Mouse (Mus musculus): Measurements from ENCODE around the gene Aicda.
"Not testable (repeated sequence)": the region's sequence is repeated elsewhere in the genome, so short reads cannot be mapped to it uniquely, and the experiment has no call there.

Aicda gene

DNA sequence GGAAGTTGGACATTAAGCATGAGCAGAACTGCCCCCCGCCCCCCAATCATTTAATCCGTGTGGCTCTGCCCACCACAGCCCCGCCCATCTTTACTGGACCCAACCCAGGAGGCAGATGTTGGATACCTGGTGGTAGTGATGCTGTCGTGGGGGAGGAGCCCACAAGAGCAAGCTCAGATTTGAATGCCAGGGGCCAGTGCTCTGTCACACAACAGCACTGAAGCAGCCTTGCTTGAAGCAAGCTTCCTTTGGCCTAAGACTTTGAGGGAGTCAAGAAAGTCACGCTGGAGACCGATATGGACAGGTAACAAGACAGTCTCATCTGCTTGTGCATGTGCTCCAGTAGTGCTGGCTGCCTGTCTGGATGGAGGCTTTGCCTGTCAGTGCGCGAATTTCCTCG, at the start of gene Aicda:
Gene Aicda (plus strand): TSS at position 196 of the 400 bp plus-strand sequence.
- DNase-seq (ENCODE audit: low spot score): no peak

DNA sequence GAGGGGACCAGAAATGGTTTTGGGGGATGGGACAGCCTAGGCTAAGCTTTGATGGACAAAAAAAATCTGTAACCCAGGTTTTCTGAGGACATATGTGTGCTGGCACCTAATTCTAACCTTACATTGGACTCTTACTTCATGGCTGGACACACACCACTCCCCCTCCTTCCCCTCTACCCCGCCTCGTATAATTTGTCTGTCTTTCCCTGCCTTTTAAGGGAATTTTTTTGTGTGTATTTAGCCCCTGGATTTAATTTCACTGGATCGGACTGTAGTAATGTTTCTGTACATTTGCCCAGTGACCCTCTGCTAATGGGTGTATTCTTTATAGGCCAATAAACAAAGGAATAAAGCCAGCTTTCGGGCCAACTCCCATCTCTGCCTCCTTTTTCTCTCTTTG, 48.6 kb upstream of the Aicda start:
- DNase-seq (ENCODE audit: low spot score): no peak

DNA sequence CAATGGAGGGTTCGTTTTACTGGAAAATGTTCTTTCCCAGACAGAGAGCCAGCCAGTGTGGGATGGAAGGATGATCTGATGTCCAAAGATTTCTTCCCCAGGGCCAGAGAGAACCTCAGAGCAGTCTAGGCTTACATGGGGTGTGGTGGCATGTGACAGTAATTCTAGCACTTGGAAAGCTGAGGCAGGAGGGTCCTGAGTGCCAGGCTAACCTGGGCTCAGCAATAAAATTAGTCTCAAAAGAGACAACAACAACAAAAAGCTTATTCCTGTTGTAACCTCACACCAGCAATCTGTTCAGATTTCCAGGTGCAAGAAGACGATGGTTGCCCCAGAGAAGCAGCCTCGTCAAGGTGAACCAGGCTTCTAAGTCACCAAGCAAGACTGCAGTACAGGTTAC, 48.1 kb upstream of the Aicda start, which contains the start of gene Mfap5:
Gene Mfap5 (plus strand): TSS at position 301 of the 400 bp plus-strand sequence.
- no peak for DNase-seq (ENCODE audit: low spot score)

DNA sequence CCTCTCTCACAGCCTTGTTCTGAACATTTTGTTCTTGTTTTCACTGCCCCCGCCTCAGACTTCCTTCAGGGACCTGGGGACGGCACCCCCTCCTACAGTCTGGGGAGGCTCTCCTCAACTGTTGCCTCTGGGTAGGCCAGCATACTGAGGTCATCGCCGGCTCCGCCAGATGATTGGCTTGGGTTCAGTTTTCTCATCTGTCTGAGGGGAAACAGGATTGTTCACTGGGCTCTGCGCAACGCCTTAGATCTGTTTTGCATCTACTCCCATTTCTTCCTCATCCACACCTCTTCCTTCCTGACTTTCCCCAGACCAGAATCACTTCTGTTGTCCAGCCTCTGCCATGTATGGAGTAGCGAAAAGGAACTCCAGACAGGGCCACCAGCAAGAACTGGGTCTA, 45.1 kb upstream of the Aicda start:
- no peak for DNase-seq (ENCODE audit: low spot score)

DNA sequence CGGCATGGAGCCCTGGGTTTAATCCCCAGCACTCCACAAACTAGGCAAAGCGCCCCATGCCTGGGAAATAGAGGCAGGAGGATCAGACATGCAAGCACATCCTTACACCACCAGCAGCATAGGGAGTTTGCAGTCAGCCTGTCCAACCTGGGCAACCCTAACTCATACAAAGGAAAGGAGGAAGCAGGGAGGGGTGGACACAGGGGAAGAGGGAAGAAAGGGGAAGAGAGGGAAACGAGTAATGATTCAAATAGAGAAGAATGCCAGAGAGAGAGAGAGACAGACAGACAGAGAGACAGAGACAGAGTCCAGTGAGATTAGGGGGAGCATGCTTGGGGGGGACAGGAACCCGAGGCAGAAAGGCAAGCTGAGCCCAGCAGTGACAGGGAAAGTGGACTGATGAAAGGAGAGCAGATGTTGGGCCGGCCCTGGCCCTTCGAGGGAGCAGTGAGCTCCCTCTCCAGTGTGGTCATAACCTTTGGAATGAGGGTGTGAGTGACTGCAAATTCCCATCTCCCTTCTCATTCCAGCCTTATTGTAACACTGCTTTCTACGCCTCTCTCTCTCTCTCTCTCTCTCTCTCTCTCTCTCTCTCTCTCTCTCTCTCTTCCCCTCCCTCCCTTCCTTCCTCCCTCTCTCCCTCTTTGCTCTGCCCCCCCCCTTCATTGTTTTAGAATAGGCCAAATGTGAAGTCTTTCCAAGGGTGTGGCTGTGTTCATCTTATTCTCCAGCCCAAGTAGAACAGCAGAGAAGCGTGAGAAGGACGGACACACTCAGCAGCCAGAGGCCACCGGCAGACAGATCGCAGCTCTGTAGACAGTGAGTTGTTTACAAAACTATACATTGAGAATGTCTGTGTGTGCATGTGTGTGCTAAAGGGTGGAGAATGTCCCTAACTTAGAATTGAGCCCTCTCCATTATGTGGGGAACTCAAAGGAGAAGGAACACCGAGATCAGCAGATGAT, 40.4 kb upstream of the Aicda start:
- DNase-seq (ENCODE audit: low spot score): no peak

DNA sequence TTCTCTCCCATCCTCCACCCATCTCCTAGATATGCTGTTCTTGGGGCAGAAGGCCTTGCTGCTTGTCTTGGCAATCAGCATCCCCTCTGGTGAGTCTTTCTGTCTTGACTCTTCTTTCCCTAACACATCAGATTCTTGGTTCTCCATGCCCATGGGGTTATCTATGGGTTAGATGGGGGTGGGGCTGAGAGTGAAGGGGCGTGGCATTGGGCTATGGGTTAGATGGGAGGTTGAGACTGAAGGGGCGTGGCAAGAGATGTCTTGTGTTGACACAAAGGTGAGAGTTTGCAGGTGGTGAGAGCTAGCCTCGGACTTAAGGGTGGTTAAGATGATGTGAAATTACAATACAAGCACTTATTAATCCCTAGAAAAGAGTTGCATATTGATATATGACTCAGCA, 39.3 kb upstream of the Aicda start:
- DNase-seq (ENCODE audit: low spot score): no peak

DNA sequence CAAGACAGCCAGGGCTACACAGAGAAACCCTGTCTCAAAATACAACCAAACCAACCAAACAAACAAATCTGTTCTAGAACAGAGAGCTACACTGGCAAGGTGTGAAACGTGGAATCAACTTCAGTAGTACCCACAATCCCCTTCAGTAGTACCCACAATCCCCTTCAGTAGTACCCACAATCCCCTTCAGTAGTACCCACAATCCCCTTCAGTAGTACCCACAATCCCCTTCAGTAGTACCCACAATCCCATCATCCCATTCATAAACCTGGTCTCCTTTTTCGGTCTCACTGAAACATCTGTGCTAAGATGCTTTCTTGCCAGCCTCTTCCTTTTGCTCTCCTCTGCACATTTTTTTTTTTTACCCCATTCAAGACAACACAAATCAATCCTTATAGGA, 37.8 kb upstream of the Aicda start:
- DNase-seq (ENCODE audit: low spot score): not testable (repeated sequence)

DNA sequence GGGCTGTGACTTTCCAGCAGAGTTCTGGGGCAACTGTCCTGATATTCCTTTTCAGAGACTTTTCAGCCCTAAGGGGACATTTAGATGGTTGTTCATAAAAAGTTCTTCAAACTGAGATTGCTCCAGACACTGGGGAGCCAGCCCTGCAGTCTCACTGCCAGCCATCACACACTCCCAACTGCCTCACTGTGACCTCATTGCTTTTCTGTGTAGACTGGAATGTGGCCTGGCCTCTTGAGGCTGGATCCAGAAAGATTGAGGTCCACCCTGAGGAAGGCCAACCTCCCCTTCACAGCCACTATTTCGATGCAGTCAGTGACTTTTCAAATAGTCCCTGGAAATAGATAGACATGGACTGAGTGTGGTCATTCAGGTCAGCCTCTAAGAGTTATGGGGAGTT, 35.9 kb upstream of the Aicda start:
- no peak for DNase-seq (ENCODE audit: low spot score)

DNA sequence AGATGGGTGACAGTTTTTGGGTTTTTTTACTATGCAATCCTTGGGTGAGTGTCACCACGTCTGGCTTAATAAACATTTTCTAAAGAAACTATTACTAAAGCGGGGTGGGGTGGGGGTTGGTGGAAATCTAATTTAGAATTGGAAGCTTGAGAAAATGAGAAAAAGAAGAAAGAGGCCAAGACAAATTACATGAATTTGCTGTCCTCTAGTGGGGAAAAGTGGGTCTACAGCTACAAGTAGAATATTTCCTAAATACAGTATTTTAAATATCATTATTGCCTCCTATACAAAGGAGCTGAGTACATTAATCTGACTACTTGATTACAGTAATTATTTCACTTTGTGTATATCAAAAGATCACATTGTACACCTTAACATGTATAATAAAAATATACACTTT, 34.2 kb upstream of the Aicda start:
- no peak for DNase-seq (ENCODE audit: low spot score)

DNA sequence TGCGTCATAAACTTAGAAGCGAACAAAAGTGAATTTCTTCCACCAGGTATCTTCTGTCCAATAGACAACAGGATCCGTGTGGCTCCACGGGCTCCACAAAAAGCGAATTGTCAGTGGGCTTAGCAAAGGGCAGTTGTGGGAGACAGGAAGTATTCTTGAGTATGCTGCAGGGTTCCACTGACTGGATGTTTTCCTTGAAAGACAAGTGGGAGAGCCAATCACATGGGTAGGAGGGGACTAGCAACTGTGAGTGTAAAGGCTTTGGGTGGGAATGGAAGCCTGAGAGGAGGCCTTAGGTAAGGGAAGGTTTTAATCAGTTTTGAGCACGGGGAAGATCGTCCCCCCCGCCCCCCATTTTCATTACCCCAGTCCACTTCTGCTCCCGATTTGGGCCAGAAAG, 31.0 kb upstream of the Aicda start:
- DNase-seq (ENCODE audit: low spot score): no peak

DNA sequence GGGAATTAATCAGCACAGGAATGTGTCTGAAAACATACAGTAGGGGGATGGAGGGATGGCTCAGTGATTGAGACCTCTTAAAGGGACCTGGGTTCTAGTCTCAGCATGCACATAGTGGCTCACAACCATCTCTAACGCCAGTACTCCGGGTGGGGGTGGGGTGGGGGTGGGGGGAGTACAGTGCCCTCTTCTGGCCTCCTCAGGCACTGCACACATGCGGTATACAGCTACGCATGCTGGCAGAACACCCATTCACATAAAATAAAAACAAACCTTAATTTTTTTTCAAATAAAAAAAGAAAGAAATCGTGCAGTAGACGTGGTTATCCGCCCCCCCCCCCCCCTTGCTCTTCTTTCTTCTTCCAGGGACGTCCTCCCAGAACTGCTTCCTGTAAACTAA, 30.3 kb upstream of the Aicda start:
- no peak for DNase-seq (ENCODE audit: low spot score)

DNA sequence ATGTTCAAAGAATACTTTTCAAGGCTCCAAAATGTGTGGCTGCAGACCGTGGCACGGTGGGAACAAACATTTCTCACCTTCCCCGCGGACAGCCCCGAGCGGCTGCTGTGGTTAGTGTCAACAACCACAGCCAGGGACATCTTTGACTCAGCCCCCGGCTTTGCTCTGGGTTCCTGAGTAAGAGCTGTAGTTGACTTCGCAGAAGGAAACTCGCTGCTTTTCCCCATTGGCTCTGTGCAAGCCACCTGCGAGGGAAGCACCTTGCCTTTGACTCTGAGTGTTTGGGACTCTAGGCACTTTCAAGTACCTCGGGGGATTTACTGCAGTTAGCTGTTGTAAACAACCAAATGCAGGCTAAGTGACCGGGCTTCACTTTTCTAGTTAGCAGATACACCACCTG, 26.0 kb upstream of the Aicda start:
- DNase-seq (ENCODE audit: low spot score): no peak

DNA sequence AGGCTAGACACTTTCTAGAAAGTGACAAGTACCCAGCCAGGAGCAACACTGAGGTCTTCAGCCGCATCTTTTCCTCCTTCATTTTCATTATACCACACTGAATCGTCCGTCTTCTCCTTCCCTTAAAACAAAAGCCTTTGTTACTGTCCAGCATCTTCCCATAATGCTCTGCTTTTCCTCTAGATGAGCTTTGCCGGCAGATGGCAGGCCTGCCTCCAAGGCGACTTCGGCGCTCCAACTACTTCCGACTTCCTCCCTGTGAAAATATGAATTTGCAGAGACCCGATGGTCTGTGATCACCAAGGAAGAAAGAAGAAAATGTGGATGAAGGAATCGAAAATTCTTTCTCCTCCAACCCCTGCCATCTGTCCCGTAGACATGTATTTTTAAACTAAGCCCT, 25.5 kb upstream of the Aicda start:
- no peak for DNase-seq (ENCODE audit: low spot score)

DNA sequence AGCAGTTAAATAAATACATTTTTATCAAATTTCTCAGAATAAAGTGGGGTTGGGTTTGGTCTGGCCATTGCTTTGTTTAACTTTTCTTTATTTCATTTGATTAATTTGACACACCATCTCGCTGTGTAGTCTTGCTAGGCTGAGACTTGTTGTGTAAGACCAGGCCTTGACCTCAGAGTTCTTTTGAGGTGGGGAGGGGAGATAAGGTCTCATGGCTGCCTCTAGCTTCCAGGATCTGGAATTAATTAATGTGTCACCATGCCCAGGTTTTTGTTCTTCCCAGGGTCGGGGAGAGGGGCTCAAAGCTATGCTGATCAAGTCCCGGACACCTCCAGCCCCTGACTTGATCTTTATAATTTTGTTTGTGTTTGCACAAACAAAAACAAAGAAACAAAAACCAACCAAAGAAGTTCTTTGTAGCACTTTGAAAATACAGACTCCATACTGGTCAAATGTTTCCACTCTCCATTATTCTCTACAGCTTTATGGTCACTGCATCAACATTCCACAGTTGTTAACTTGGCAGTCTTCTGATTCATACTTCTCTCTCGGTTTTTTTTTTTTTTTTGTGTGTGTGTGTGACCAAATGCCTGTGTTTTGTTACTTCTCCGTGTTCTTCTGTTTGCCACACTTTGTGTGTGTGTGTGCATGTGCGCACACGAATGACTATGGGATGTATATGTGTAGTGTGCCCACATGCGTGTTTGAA, 22.0 kb upstream of the Aicda start:
- DNase-seq (ENCODE audit: low spot score): no peak

DNA sequence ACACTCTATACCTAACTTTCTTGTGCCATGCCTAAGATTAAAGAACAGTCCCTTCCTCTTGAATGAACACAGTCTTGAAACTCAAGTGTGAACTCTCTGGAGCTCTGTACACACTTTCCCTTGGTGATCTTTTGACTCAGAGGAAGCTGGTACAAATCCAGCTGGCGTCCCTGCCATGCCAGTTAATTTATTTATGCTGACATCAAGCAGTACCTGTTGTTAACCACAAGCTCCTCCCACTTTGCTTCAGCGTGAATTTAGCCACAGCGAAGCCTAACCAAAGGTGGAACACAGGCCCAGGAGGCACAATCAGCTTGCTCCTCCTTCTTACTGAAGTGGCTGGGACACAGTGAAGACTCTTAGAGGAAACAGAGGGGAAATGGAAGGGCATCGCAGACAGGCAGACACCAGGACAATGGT, 20.7 kb upstream of the Aicda start:
- DNase-seq (ENCODE audit: low spot score): no peak

DNA sequence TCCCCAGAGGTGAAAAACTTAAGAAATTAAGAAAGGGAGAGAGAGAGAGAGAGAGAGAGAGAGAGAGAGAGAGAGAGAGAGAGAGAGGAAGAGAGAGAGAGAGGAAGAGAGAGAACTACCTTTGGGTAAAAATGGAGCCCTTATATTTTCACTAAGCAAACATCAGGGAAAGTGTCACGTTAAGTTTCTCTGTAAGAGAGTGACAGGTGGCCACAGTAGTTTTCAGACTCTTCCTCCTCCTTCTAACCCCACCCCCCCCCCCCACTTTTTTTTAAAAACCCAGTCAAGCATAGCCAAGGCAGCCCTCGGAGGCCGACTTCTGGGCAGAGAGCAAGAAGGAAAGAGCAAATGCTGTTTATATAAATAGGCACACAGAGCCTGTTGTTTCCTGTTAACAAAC, 19.6 kb upstream of the Aicda start:
- no peak for DNase-seq (ENCODE audit: low spot score)

DNA sequence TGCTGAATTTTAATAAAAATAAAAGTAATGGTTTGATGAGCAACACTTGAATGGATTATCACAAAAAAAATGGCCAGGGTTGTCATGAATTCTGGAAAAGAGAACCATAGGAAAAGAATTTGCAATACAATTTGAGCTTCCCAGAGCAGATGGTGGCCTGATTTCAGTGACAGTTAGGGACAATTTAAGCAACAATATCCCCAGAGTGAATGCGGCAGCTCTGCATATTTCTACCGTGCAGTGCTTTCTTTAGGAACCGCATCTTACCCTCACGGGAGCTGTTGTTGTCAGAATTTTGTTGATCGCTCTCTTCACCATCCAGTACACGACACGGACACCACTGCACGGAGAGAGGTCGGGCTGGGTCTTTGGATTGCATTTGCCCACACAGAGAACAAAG, 14.0 kb upstream of the Aicda start:
- no peak for DNase-seq (ENCODE audit: low spot score)

DNA sequence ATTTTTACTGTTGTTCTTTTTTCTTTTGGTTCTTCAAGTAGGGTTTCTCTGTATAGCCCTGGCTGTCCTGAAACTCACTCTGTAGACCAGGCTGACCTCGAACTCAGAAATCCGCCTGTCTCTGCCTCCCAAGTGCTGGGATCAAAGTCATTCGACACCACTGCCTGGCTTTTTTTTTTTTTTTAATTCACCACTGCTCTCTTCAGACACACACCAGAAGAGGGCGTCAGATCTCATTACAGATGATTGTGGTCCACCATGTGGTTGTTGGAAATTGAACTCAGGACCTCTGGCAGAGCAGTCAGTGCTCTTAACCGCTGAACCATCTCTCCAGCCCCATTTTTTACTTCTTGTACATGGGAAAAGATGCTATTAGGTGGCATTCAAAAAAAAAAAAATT, 11.1 kb upstream of the Aicda start:
- not testable (repeated sequence) for DNase-seq (ENCODE audit: low spot score)

DNA sequence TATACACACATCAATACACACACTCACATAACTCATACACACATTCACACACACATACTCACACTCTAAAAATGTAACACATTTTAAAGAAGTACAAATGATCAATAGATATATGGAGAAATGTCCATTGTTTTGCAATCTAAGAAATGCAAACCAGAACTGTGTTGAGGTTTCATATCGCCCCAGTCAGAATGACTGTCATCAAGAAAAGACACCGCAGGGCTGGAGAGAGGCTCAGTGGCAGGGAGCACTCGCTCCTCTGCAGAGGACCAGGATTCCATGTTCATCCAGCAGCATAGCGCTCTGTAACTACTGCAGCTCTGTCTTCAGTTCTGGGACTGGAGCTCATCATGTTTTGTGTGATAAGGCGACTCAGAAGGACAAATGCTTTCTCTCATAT, 10.0 kb upstream of the Aicda start:
- DNase-seq (ENCODE audit: low spot score): no peak

DNA sequence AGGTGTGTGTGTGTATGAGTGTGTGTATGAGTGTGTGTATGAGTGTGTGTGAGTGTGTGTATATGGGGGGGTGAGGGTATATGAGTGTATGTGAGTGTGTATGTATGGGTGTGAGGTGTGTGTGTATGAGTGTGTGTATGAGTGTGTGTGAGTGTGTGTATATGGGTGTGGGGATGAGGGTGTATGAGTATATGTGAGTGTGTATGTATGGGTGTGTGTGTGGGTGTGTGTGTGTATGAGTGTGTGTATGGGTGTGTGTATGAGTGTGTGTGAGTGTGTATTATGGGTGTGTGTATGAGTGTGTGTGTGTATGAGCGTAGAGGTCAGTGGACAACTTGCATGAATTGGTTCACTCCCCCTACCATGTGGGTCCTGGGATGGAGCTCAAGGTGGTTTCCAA, 8.9 kb upstream of the Aicda start:
- no peak for DNase-seq (ENCODE audit: low spot score)

DNA sequence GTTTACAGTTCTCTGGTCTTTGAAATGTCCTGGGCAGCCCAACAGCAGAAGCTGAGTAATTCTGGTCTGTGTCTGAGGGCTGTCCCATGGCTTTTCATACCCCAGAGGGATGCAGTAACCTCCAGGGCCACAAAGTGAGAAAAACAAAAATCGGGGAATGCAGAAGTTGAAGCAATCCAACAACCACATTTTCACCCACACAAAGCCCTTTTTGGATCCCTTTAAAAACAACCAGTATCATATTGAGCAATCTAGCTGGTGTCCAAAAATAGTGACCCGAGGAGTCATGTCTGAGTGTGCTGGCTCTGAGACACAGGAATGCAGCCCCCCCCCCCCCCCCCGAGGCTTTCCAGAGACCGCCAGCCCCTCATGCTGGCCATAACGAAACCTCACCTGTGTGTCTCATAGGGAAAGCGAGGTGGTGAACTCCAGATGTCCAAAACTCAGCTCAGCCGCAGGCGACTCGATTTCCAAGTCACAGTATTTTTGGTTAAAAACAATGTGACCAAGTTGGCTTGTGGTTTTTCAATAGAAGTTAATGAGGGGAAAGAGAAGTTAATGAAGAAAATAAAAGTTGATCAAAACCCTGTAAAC, 8.2 kb upstream of the Aicda start:
- no peak for DNase-seq (ENCODE audit: low spot score)

DNA sequence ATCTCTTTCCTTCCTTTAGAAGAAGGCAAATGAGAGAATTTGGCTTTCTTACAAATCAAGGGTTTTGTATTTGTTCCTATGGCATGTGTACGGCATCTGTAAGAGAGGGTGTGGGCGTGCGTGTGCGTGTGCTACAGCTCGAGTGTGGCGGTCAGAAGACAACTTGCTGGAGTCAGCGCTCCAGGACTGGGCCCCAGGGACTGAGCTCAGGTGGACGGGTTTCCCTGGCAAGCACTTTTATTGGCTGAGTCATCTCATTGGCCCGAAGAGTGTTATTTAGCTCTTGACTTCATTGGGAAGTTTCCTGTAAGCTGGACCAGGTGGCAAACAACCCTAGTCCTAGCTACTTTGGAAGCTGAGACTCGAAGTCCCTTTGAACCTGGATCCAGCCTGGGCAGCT, 7.7 kb upstream of the Aicda start:
- no peak for DNase-seq (ENCODE audit: low spot score)

DNA sequence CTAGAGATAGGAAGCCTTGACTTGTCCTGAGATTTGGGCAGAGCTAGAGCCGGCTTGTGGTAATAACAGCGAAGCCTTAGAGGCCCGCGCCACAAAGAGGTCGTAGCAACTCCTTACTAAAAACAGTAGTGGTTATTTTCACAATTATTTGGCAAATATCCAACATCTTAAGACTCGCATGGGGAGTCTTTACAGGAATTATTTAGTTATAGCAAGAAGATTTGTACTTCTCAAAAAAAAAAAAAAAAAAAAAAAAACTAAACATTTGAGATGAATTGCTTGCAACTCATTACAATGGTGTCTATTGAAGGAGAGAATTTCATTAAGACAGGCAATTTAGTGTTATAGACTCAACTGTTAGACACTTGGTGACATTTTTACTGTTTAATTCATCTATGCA, 501 bp downstream of the Aicda start:
- no peak for DNase-seq (ENCODE audit: low spot score)
